Mouse (Mus musculus) kidney, embryonic 14.5 days (tissue): Measurements from ENCODE around the gene Mbnl1. TPM values are rescaled to one million over a fixed set of nuclear protein-coding genes. Genes with fewer than 3 reads are reported as not detected.

Source experiments
- ATAC-seq: fragments of 200-750 bp; cut with Nextera tagmentation; 2 replicates; pipeline ENCODE4 v1.8.0; 2017; ENCODE audit warnings: moderate number of reproducible peaks, mild to moderate bottlenecking, moderate TSS enrichment, moderate library complexity; ENCODE audit not compliant: low FRiP score, low TSS enrichment
- H3K27ac ChIP-seq: fragments of 300-500 bp; sonication (generic); 2 replicates; pipeline ENCODE4 v1.5.1; 2014; ENCODE audit warnings: low read depth, mild to moderate bottlenecking, low read length, moderate library complexity, mixed read lengths
- H3K27me3 ChIP-seq: fragments of 300-500 bp; sonication (generic); 2 replicates; pipeline ENCODE4 v1.6.1; 2014; ENCODE audit warnings: mild to moderate bottlenecking, low read length; ENCODE audit not compliant: control insufficient read depth, insufficient read depth
- H3K36me3 ChIP-seq: fragments of 300-500 bp; sonication (generic); 2 replicates; pipeline ENCODE4 v1.6.1; 2014; ENCODE audit warnings: low read length, mixed read lengths; ENCODE audit not compliant: control insufficient read depth, insufficient read depth
- H3K4me1 ChIP-seq: fragments of 300-500 bp; sonication (generic); 2 replicates; pipeline ENCODE4 v1.6.1; 2014; ENCODE audit warnings: low read length, mixed read lengths; ENCODE audit not compliant: control insufficient read depth, insufficient read depth
- H3K4me2 ChIP-seq: fragments of 300-500 bp; sonication (generic); replicated peaks from 2 replicates; pipeline ENCODE4 v1.6.1; 2014; ENCODE audit warnings: low read depth, mild to moderate bottlenecking, low read length
- H3K4me3 ChIP-seq: fragments of 300-500 bp; sonication (generic); 2 replicates; pipeline ENCODE4 v1.5.1; 2014; ENCODE audit warnings: mild to moderate bottlenecking, low read length
- H3K9ac ChIP-seq: fragments of 300-500 bp; sonication (generic); 2 replicates; pipeline ENCODE4 v1.6.1; 2014; ENCODE audit warnings: low read depth, mild to moderate bottlenecking, low read length, moderate library complexity
- H3K9me3 ChIP-seq: fragments of 300-500 bp; sonication (generic); 2 replicates; pipeline ENCODE4 v1.6.1; 2016; ENCODE audit warnings: low read length; ENCODE audit not compliant: control insufficient read depth
- WGBS: fragments of 180-500 bp; shearing (Covaris S2); extraction: QIAGEN DNeasy Blood & Tissue Kit; methylation state at CpG from one replicate; pipeline ENCODE4 v1.1.7; 2014; 5-methylcytosine and 5-hydroxymethylcytosine counted together
- polyA plus RNA-seq: library from polyadenylated mRNA; unstranded; fragments of >200 nt; fragmentation: Nextera tagmentation; extraction: Ambion mirVana; gene quantifications from 2 replicates; pipeline ENCODE4 v1.2.1, GENCODE M21; 2014

The Mbnl1 gene
- polyA plus RNA-seq, 1 experiment from 2014 or later = 117 TPM

DNA sequence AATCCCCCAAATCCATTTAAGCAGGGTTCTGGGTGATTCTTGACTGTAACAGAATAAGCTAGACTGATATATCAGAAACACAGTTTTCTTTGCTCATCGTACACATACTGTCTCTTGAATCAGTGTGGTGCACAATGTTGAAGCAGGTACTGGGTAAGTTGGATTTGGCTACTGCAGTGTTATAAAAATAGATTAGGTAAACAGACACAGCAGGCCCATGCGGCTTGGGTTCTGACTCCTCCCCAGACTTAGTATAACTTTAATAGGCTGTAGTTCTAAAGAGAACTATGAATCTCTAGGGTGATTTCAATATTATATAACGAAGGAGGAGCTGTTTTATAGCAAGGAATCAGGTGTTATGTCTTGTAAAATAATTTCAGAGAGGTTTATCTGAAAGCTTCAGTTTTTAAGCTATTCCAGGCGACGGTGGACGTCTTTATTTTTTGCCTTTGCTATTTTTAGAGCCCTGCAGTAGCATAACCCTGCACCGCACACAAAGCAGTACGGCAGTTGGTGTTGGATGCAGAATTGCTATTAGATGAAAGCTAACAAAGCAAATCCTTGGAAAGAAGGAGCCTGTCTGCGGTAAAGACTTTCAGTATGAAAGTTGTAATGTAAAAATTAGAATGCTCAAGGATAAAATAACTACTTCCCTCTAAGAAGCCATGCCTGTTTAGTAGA lies 103.9 kb downstream of the Mbnl1 start:
- Histone ChIP-seq H3K4me1 (0 out of 2 replicates have a peak, but pooled peaks cover 7% of the 10 kb centered on the region), H3K27ac (no peak overlapping the region), H3K4me2 (no peak overlapping the region), H3K9me3 (no peaks in the 10 kb centered on the region), H3K9ac (no peak overlapping the region), H3K27me3 (no peaks in the 10 kb centered on the region), H3K4me3 (no peak overlapping the region), H3K36me3 (no peaks in the 10 kb centered on the region)
- 63% methylated on average over 9 of the region's 9 CpGs for WGBS
- ATAC-seq = no peak

DNA sequence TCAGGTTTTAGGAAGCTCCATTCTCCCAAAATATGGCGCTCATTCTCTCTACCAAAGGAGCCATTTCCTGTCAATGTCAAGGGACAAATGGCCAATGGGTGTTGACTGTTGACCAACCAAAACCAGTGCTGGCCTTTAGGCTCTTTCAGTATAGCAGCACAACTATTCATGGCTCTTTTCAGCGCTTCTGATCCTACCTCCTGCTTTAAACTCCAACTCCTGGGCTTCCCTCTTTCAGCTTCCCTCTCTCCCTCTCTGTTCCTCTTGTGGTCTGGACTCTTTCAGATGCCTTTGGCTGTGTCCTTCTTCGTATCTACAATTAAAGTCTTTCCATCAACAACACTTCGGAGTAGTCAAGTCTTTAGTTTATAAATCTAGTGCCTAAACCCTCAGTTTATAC lies 107.2 kb downstream of the Mbnl1 start:
- 0 out of 2 replicates have a peak, but pooled peaks cover 7% of the 10 kb centered on the region for H3K4me1 ChIP-seq
- 89% methylated on average over 4 of the region's 4 CpGs for WGBS
- no peak for ATAC-seq

DNA sequence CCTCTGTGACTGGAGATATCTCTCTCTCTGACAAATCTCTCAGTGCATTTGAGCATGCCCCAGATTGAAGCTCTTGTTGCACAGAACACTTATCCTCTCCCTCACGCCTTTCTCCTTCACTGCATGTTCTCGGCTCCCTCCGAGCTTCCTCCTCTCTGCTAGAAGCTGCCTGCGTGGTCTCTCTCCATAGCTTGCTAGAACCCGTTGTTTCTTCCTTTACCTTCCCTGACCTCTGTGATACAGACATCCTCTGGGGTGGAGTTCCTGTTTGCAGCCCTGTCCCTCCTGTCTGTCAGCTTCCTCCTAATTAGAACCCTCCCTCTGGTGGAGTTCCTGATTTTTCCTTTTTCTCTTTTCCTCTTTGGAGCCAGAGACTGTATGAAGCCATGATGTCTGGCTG lies 108.1 kb downstream of the Mbnl1 start:
- Histone ChIP-seq H3K9me3 (no peaks in the 10 kb centered on the region), H3K27ac (no peak overlapping the region), H3K9ac (no peak overlapping the region), H3K4me2 (no peak overlapping the region), H3K27me3 (no peaks in the 10 kb centered on the region), H3K36me3 (no peaks in the 10 kb centered on the region), H3K4me3 (no peak overlapping the region), H3K4me1 (no peaks in the 10 kb centered on the region)
- no peak for ATAC-seq
- WGBS = 54% methylated on average over 5 of the region's 5 CpGs

More for the DNA sequence above, 107.2 kb downstream of the Mbnl1 start:
- Histone ChIP-seq H3K9me3 (no peaks in the 10 kb centered on the region), H3K27ac (no peak overlapping the region), H3K4me2 (no peak overlapping the region), H3K4me3 (no peak overlapping the region), H3K36me3 (no peaks in the 10 kb centered on the region), H3K9ac (no peak overlapping the region), H3K27me3 (no peaks in the 10 kb centered on the region)

DNA sequence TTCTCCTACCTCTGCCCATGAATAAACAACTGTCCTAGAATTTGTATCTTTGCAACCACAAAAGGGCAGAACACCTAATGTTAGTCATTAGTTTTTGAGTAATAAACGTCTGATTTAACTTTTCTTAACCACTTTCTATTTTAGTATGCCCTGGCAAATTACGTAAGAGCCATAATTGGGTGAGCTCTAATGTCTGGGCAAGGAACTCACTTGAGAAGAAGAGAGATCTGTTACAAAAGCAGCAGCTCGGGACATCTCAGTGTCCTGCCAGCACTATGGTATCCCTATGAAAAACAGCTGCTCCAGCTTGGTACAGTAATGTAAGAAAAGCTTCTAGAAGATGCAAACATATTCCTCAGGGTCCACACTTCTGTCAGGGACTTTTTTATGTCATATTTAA lies 109.5 kb downstream of the Mbnl1 start:
- Histone ChIP-seq H3K27me3 (no peaks in the 10 kb centered on the region), H3K9me3 (no peaks in the 10 kb centered on the region), H3K27ac (no peak overlapping the region), H3K4me2 (no peak overlapping the region), H3K9ac (no peak overlapping the region), H3K36me3 (no peaks in the 10 kb centered on the region), H3K4me1 (peaks cover 5% of the 10 kb centered on the region), H3K4me3 (no peak overlapping the region)
- ATAC-seq = no peak
- WGBS = 50% methylated on average over 3 of the region's 3 CpGs

DNA sequence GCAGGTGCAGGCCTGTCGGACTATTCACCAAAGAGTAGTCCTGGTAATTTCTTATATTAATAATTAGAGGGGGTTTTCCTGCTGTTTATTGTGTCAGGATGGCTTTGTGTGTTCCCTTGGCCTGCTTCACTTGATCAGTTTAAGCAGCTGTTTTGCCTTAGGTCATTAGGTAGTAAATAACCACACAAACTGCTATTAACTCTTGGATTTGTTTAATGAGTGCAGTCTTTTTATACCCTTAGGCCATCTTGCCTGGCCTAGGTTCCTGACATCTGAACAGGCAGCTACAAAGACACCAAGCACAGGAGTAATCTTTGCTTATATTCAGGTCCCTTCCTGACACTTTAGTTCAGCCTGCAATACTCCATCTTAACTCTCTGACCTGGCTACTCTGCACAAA lies 110.0 kb downstream of the Mbnl1 start:
- Histone ChIP-seq H3K9ac (no peak overlapping the region), H3K36me3 (no peaks in the 10 kb centered on the region), H3K27ac (no peak overlapping the region), H3K4me1 (peaks cover 6% of the 10 kb centered on the region), H3K4me3 (no peak overlapping the region), H3K4me2 (no peak overlapping the region), H3K27me3 (no peaks in the 10 kb centered on the region), H3K9me3 (no peaks in the 10 kb centered on the region)
- WGBS = 66% methylated on average over 1 of the region's 1 CpGs
- no peak for ATAC-seq

DNA sequence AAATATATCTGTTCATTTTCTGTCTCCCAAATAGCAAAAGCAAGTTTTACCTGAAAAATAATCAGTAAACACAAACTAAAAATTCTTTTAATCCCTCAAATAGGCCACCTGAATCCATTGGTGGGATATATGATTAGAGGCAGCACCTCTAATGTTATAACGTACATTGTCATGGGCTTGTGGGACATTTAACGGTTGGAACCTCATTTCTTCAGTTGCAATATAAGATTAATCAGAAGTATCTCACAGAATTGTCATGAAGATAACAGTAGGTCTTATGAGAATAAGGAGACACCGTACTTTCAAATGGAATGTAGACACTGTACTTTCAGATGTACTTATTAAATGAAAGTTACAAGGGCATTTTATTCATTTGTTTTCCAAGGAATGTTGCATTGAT lies 112.1 kb downstream of the Mbnl1 start:
- no peak overlapping the region for H3K4me3 ChIP-seq
- H3K9ac ChIP-seq = no peak overlapping the region
- peaks cover 9% of the 10 kb centered on the region for H3K4me1 ChIP-seq
- no peaks in the 10 kb centered on the region for H3K9me3 ChIP-seq
- no peak overlapping the region for H3K27ac ChIP-seq
- H3K4me2 ChIP-seq = no peak overlapping the region
- no peaks in the 10 kb centered on the region for H3K36me3 ChIP-seq
- no peaks in the 10 kb centered on the region for H3K27me3 ChIP-seq
- ATAC-seq = no peak
- 94% methylated on average over 3 of the region's 3 CpGs for WGBS

DNA sequence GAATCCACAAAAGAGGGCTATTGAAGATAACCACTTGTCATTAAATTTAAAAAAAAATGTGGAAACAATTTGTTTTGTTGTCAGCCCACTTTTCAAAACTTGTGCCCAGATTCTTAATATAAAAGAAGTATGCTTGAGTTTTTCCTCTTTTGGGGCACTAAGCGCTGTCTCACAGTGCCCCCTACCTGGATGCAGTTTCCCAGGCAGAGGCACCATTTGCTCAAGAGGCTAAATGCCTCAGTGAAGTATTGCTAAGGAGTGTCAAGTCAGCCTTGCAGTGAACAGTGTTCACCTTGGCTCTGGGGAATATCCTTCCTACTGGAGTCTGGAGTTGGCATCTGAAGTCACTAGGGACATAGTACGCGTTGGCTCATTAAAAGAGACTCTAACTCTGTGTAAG lies 113.4 kb downstream of the Mbnl1 start:
- Histone ChIP-seq H3K27me3 (no peaks in the 10 kb centered on the region), H3K27ac (no peak overlapping the region), H3K4me2 (no peak overlapping the region), H3K36me3 (no peaks in the 10 kb centered on the region), H3K4me3 (no peak overlapping the region), H3K9ac (no peak overlapping the region), H3K4me1 (peaks cover 9% of the 10 kb centered on the region), H3K9me3 (no peaks in the 10 kb centered on the region)
- WGBS = 88% methylated on average over 3 of the region's 3 CpGs
- no peak for ATAC-seq

DNA sequence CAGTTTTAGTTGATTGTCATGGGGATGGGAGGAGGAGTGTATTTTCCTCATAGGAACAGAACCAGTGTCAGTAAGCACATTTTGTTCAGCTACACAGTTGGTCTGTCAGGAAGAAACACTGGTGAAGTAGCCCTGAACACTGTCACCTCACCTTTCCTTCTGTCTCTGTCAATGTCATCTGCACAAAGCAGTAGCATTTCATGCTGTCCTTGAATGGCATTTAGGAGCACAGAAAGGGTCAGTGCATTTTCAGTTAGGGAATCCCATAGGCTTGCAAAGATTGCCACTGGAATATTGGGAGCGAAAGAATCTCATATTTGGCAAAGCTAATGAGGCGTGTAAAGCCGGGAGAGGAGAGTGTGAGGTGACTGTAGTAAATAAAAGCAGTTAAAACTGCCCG lies 114.5 kb downstream of the Mbnl1 start:
- no peak overlapping the region for H3K4me2 ChIP-seq
- H3K27ac ChIP-seq = no peak overlapping the region
- peaks cover 9% of the 10 kb centered on the region for H3K4me1 ChIP-seq
- ATAC-seq = no peak
- H3K36me3 ChIP-seq = no peaks in the 10 kb centered on the region
- H3K9ac ChIP-seq = no peak overlapping the region
- H3K27me3 ChIP-seq = no peaks in the 10 kb centered on the region
- no peaks in the 10 kb centered on the region for H3K9me3 ChIP-seq
- WGBS = 40% methylated on average over 4 of the region's 4 CpGs
- no peak overlapping the region for H3K4me3 ChIP-seq

DNA sequence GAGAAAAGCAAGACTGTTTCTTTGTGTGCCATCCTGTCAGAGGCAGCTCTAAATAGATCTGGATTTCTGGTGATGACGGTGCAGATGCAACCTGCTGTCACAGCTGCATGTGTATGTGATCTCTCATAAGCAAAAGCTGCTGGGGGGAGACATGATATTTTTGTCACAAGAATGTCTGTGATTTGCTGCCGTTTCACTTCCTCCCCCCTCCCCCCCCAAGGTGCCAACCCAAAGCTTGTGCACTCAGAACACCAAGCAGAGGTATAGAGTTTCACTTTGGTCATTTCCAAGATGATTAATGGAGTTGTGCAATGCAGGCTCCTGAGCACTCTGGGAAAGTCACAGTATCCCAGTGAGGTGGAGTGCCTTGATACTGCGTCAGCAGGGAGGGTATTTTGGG lies 116.7 kb downstream of the Mbnl1 start:
- H3K36me3 ChIP-seq = no peaks in the 10 kb centered on the region
- H3K4me3 ChIP-seq = no peak overlapping the region
- no peaks in the 10 kb centered on the region for H3K27me3 ChIP-seq
- no peak overlapping the region for H3K4me2 ChIP-seq
- 31% methylated on average over 3 of the region's 3 CpGs for WGBS
- 0 out of 2 replicates have a peak, but pooled peaks have one; percentile 49 for ATAC-seq
- H3K27ac ChIP-seq = no peak overlapping the region
- no peak overlapping the region for H3K9ac ChIP-seq
- H3K4me1 ChIP-seq = peaks cover 9% of the 10 kb centered on the region
- H3K9me3 ChIP-seq = no peaks in the 10 kb centered on the region
